Mouse (Mus musculus): Measurements from ENCODE around the gene Nedd9. TPM values are rescaled to one million over a fixed set of nuclear protein-coding genes. Genes with fewer than 3 reads are reported as not detected.
"Not testable (repeated sequence)": the region's sequence is repeated elsewhere in the genome, so short reads cannot be mapped to it uniquely, and the experiment has no call there.

Nedd9 gene
- polyA plus RNA-seq, 1 experiment from 2014 or later = 25.0 TPM

- Histone ChIP-seq H3K4me1 (ENCODE audit: control insufficient read depth, insufficient read depth, low read length) (no peaks in the 10 kb centered on the region), H3K36me3 (ENCODE audit: control insufficient read depth, insufficient read depth, low read length) (no peaks in the 10 kb centered on the region), H3K9me3 (replicated peaks; ENCODE audit: control insufficient read depth, low read length) (no peaks in the 10 kb centered on the region), H3K4me2 (ENCODE audit: low read depth, low read length) (no peak overlapping the region), H3K27ac (ENCODE audit: low read length) (no peak overlapping the region), H3K4me3 (replicated peaks; ENCODE audit: low read length) (no peak overlapping the region), H3K9ac (ENCODE audit: low read length) (no peak overlapping the region), H3K27me3 (ENCODE audit: control insufficient read depth, insufficient read depth, low read length) (no peaks in the 10 kb centered on the region)
- no peak for ATAC-seq (ENCODE audit: insufficient read depth, low FRiP score)
- 55% methylated on average over 2 of the region's 2 CpGs for WGBS
These were observed 110.1 kb downstream of the Nedd9 start for GRCm38 (mm10) chr13:41377011-41377431.

- H3K9ac ChIP-seq (ENCODE audit: low read length) = no peak overlapping the region
- H3K36me3 ChIP-seq (ENCODE audit: control insufficient read depth, insufficient read depth, low read length) = no peaks in the 10 kb centered on the region
- H3K9me3 ChIP-seq (replicated peaks; ENCODE audit: control insufficient read depth, low read length) = no peaks in the 10 kb centered on the region
- H3K4me2 ChIP-seq (ENCODE audit: low read depth, low read length) = no peak overlapping the region
- WGBS = 82% methylated on average over 4 of the region's 4 CpGs
- H3K27ac ChIP-seq (ENCODE audit: low read length) = no peak overlapping the region
- no peaks in the 10 kb centered on the region for H3K27me3 ChIP-seq (ENCODE audit: control insufficient read depth, insufficient read depth, low read length)
- no peak for ATAC-seq (ENCODE audit: insufficient read depth, low FRiP score)
- H3K4me3 ChIP-seq (replicated peaks; ENCODE audit: low read length) = no peak overlapping the region
- H3K4me1 ChIP-seq (ENCODE audit: control insufficient read depth, insufficient read depth, low read length) = no peaks in the 10 kb centered on the region
These were observed 111.1 kb downstream of the Nedd9 start for GRCm38 (mm10) chr13:41376111-41376510.

- no peaks in the 10 kb centered on the region for H3K4me1 ChIP-seq (ENCODE audit: control insufficient read depth, insufficient read depth, low read length)
- H3K36me3 ChIP-seq (ENCODE audit: control insufficient read depth, insufficient read depth, low read length) = no peaks in the 10 kb centered on the region
- H3K27ac ChIP-seq (ENCODE audit: low read length) = no peak overlapping the region
- H3K4me2 ChIP-seq (ENCODE audit: low read depth, low read length) = no peak overlapping the region
- no peak overlapping the region for H3K4me3 ChIP-seq (replicated peaks; ENCODE audit: low read length)
- 74% methylated on average over 6 of the region's 6 CpGs for WGBS
- no peaks in the 10 kb centered on the region for H3K9me3 ChIP-seq (replicated peaks; ENCODE audit: control insufficient read depth, low read length)
- no peak overlapping the region for H3K9ac ChIP-seq (ENCODE audit: low read length)
- no peaks in the 10 kb centered on the region for H3K27me3 ChIP-seq (ENCODE audit: control insufficient read depth, insufficient read depth, low read length)
- ATAC-seq (ENCODE audit: insufficient read depth, low FRiP score) = no peak
These were observed 111.5 kb downstream of the Nedd9 start for GRCm38 (mm10) chr13:41375696-41376095.

GRCm38 (mm10) chr13:41374886-41375285 is 112.3 kb downstream of the Nedd9 start:
- H3K27ac ChIP-seq (ENCODE audit: low read length) = no peak overlapping the region
- H3K4me2 ChIP-seq (ENCODE audit: low read depth, low read length) = no peak overlapping the region
- H3K36me3 ChIP-seq (ENCODE audit: control insufficient read depth, insufficient read depth, low read length) = no peaks in the 10 kb centered on the region
- H3K9ac ChIP-seq (ENCODE audit: low read length) = no peak overlapping the region
- no peaks in the 10 kb centered on the region for H3K9me3 ChIP-seq (replicated peaks; ENCODE audit: control insufficient read depth, low read length)
- no peaks in the 10 kb centered on the region for H3K27me3 ChIP-seq (ENCODE audit: control insufficient read depth, insufficient read depth, low read length)
- H3K4me3 ChIP-seq (replicated peaks; ENCODE audit: low read length) = no peak overlapping the region
- WGBS = 85% methylated on average over 1 of the region's 1 CpGs
- no peaks in the 10 kb centered on the region for H3K4me1 ChIP-seq (ENCODE audit: control insufficient read depth, insufficient read depth, low read length)
- no peak for ATAC-seq (ENCODE audit: insufficient read depth, low FRiP score)

GRCm38 (mm10) chr13:41372555-41373460 is 114.4 kb downstream of the Nedd9 start:
- no peak overlapping the region for H3K27ac ChIP-seq (ENCODE audit: low read length)
- WGBS = 67% methylated on average over 8 of the region's 8 CpGs

GRCm38 (mm10) chr13:41371547-41371946 is 115.6 kb downstream of the Nedd9 start:
- Histone ChIP-seq H3K4me1 (ENCODE audit: control insufficient read depth, insufficient read depth, low read length) (no peaks in the 10 kb centered on the region), H3K4me3 (replicated peaks; ENCODE audit: low read length) (no peak overlapping the region), H3K36me3 (ENCODE audit: control insufficient read depth, insufficient read depth, low read length) (no peaks in the 10 kb centered on the region), H3K27ac (ENCODE audit: low read length) (no peak overlapping the region), H3K27me3 (ENCODE audit: control insufficient read depth, insufficient read depth, low read length) (no peaks in the 10 kb centered on the region), H3K4me2 (ENCODE audit: low read depth, low read length) (no peak overlapping the region), H3K9ac (ENCODE audit: low read length) (no peak overlapping the region), H3K9me3 (replicated peaks; ENCODE audit: control insufficient read depth, low read length) (no peaks in the 10 kb centered on the region)
- no peak for ATAC-seq (ENCODE audit: insufficient read depth, low FRiP score)
- WGBS = 48% methylated on average over 3 of the region's 3 CpGs

More at GRCm38 (mm10) chr13:41372555-41373460, 114.4 kb downstream of the Nedd9 start:
- Histone ChIP-seq H3K27me3 (ENCODE audit: control insufficient read depth, insufficient read depth, low read length) (no peaks in the 10 kb centered on the region), H3K36me3 (ENCODE audit: control insufficient read depth, insufficient read depth, low read length) (no peaks in the 10 kb centered on the region), H3K9ac (ENCODE audit: low read length) (no peak overlapping the region), H3K4me2 (ENCODE audit: low read depth, low read length) (no peak overlapping the region), H3K4me3 (replicated peaks; ENCODE audit: low read length) (no peak overlapping the region), H3K9me3 (replicated peaks; ENCODE audit: control insufficient read depth, low read length) (no peaks in the 10 kb centered on the region), H3K4me1 (ENCODE audit: control insufficient read depth, insufficient read depth, low read length) (no peaks in the 10 kb centered on the region)
- no peak for ATAC-seq (ENCODE audit: insufficient read depth, low FRiP score)

GRCm38 (mm10) chr13:41368612-41369011 is 118.5 kb downstream of the Nedd9 start:
- no peak for ATAC-seq (ENCODE audit: insufficient read depth, low FRiP score)
- Histone ChIP-seq H3K4me1 (ENCODE audit: control insufficient read depth, insufficient read depth, low read length) (no peaks in the 10 kb centered on the region), H3K27me3 (ENCODE audit: control insufficient read depth, insufficient read depth, low read length) (no peaks in the 10 kb centered on the region), H3K4me3 (replicated peaks; ENCODE audit: low read length) (no peak overlapping the region), H3K4me2 (ENCODE audit: low read depth, low read length) (no peak overlapping the region), H3K36me3 (ENCODE audit: control insufficient read depth, insufficient read depth, low read length) (no peaks in the 10 kb centered on the region), H3K9me3 (replicated peaks; ENCODE audit: control insufficient read depth, low read length) (no peaks in the 10 kb centered on the region), H3K9ac (ENCODE audit: low read length) (no peak overlapping the region), H3K27ac (ENCODE audit: low read length) (no peak overlapping the region)
- 76% methylated on average over 5 of the region's 5 CpGs for WGBS

GRCm38 (mm10) chr13:41367176-41367611 is 120.0 kb downstream of the Nedd9 start:
- Histone ChIP-seq H3K9me3 (replicated peaks; ENCODE audit: control insufficient read depth, low read length) (no peaks in the 10 kb centered on the region), H3K4me1 (ENCODE audit: control insufficient read depth, insufficient read depth, low read length) (no peaks in the 10 kb centered on the region), H3K27me3 (ENCODE audit: control insufficient read depth, insufficient read depth, low read length) (no peaks in the 10 kb centered on the region), H3K9ac (ENCODE audit: low read length) (no peak overlapping the region), H3K4me3 (replicated peaks; ENCODE audit: low read length) (no peak overlapping the region), H3K4me2 (ENCODE audit: low read depth, low read length) (no peak overlapping the region), H3K36me3 (ENCODE audit: control insufficient read depth, insufficient read depth, low read length) (no peaks in the 10 kb centered on the region), H3K27ac (ENCODE audit: low read length) (no peak overlapping the region)
- 93% methylated on average over 4 of the region's 4 CpGs for WGBS
- no peak for ATAC-seq (ENCODE audit: insufficient read depth, low FRiP score)

- ATAC-seq (ENCODE audit: insufficient read depth, low FRiP score); H3K9me3 ChIP-seq (replicated peaks; ENCODE audit: control insufficient read depth, low read length); H3K9ac ChIP-seq (ENCODE audit: low read length); H3K4me1 ChIP-seq (ENCODE audit: control insufficient read depth, insufficient read depth, low read length); H3K4me2 ChIP-seq (ENCODE audit: low read depth, low read length); H3K27me3 ChIP-seq (ENCODE audit: control insufficient read depth, insufficient read depth, low read length); H3K27ac ChIP-seq (ENCODE audit: low read length); H3K36me3 ChIP-seq (ENCODE audit: control insufficient read depth, insufficient read depth, low read length); H3K4me3 ChIP-seq (replicated peaks; ENCODE audit: low read length): not testable (repeated sequence)
- WGBS = 24% methylated on average over 1 of the region's 1 CpGs
These were observed 120.6 kb downstream of the Nedd9 start for GRCm38 (mm10) chr13:41366609-41367008.
